Mouse (Mus musculus): Measurements from ENCODE around the gene Ppp1r1c.

- TF ChIP-seq CTCF (IDR thresholded peaks at IDR 0.05; ENCODE audit: low read depth) (no peak), EP300 (IDR thresholded peaks at IDR 0.05; ENCODE audit: low read depth) (no peak)
These were observed 24.3 kb upstream of the Ppp1r1c start for GRCm38 (mm10) chr2:79683258-79683657.
